ENCODE assay signal across 10 mouse cellular contexts in genomic region chr5:148453776-148454175, GRCm38 (mm10). TPM values are rescaled to one million over a fixed set of nuclear protein-coding genes. Genes with fewer than 3 reads are reported as not detected.
DNase-seq lines count a peak whose midpoint lies in the region; ATAC-seq and TF ChIP-seq lines count a peak whose summit lies in the region.
"Had no signal": no experiment of that assay in that cellular context is flagged by ENCODE, and none has a peak within 500 bp of the region (broad histone marks: within the 10 kb centered on the region; RNA-seq: fewer than 3 reads in every experiment).

No protein-coding gene starts in this region.

- H3K4me2 ChIP-seq in stomach, embryonic 14.5 days (replicated peaks; ENCODE audit: low read depth, low read length), result no peak overlapping the region
- no peak overlapping the region for H3K4me2 ChIP-seq in stomach, postnatal 0 days (replicated peaks; ENCODE audit: low read depth)
- H3K4me2 ChIP-seq in hindbrain, embryonic 14.5 days (replicated peaks), result peak overlapping the region; percentile 19; the same call in 1 of the 2 replicates

- no peak for ATAC-seq in stomach, embryonic 14.5 days (ENCODE audit: insufficient number of reproducible peaks, insufficient read depth, low FRiP score, low read depth)
- ATAC-seq in stomach, postnatal 0 days (ENCODE audit: low FRiP score, low TSS enrichment), result no peak
- peak; percentile 59 for ATAC-seq in hindbrain, embryonic 14.5 days (ENCODE audit: low FRiP score)

- 0 out of 2 replicates have a peak, but pooled peaks cover 4% of the 10 kb centered on the region for H3K4me1 ChIP-seq in stomach, embryonic 14.5 days (ENCODE audit: control insufficient read depth, insufficient read depth, low read length)
- no peaks in the 10 kb centered on the region; the same call in 1 of the 2 replicates for H3K4me1 ChIP-seq in stomach, postnatal 0 days (replicated peaks; ENCODE audit: control insufficient read depth, insufficient read depth)
- 0 out of 2 replicates have a peak, but pooled peaks cover 20% of the 10 kb centered on the region for H3K4me1 ChIP-seq in hindbrain, embryonic 14.5 days (replicated peaks; ENCODE audit: control insufficient read depth, insufficient read depth, low read length)

- no peak for DNase-seq in stomach, postnatal 0 days (ENCODE audit: low spot score)
- peak; percentile 65 for DNase-seq in hindbrain, embryonic 14.5 days (ENCODE audit: low spot score)
- peak; percentile 78 for DNase-seq in left cerebral cortex, postnatal 4 days
- DNase-seq in spleen, postnatal 14 days (ENCODE audit: low spot score in 2 of 2), result no peak
- DNase-seq in yolk sac, embryonic 10.5 days (ENCODE audit: low spot score), result no peak
- DNase-seq in gastrocnemius, postnatal 4 days (ENCODE audit: low spot score in 2 of 2), result no peak
- DNase-seq in spleen, adult 18-20 months, result no peak
- DNase-seq: adrenal gland, adult 2 months; kidney, postnatal 10 days had no signal

- no peaks in the 10 kb centered on the region for H3K36me3 ChIP-seq in stomach, embryonic 14.5 days (ENCODE audit: control insufficient read depth, insufficient read depth, low read length)
- H3K36me3 ChIP-seq in stomach, postnatal 0 days (ENCODE audit: control insufficient read depth, insufficient read depth, low read length), result no peaks in the 10 kb centered on the region
- no peaks in the 10 kb centered on the region for H3K36me3 ChIP-seq in hindbrain, embryonic 14.5 days (replicated peaks; ENCODE audit: control insufficient read depth, insufficient read depth)

- H3K27ac ChIP-seq in stomach, embryonic 14.5 days (ENCODE audit: low read length), result 0 out of 2 replicates have a peak overlapping the region, but pooled peaks have one; percentile 2
- H3K27ac ChIP-seq in stomach, postnatal 0 days (replicated peaks), result no peak overlapping the region
- H3K27ac ChIP-seq in hindbrain, embryonic 14.5 days, result peak overlapping the region; percentile 72

- no peaks in the 10 kb centered on the region for H3K27me3 ChIP-seq in stomach, embryonic 14.5 days (ENCODE audit: control insufficient read depth, insufficient read depth, low read length)
- H3K27me3 ChIP-seq in stomach, postnatal 0 days (ENCODE audit: control insufficient read depth, insufficient read depth, low read length), result no peaks in the 10 kb centered on the region
- H3K27me3 ChIP-seq in hindbrain, embryonic 14.5 days (ENCODE audit: control insufficient read depth, insufficient read depth, low read length), result no peaks in the 10 kb centered on the region

- H3K4me3 ChIP-seq in stomach, embryonic 14.5 days (ENCODE audit: low read depth, low read length), result no peak overlapping the region
- H3K4me3 ChIP-seq in stomach, postnatal 0 days (ENCODE audit: low read depth, low read length), result no peak overlapping the region
- no peak overlapping the region for H3K4me3 ChIP-seq in hindbrain, embryonic 14.5 days (replicated peaks; ENCODE audit: low read length)

- intact Hi-C loops in left cerebral cortex, postnatal 4 days (cut with DNase I), result loop anchor here (5.0 kb wide), 1 partner anchor 121 kb away; no protein-coding TSS in a partner anchor

- 52% methylated on average over 12 of the region's 12 CpGs for WGBS in stomach, embryonic 14.5 days
- 53% methylated on average over 12 of the region's 12 CpGs for WGBS in stomach, postnatal 0 days
- WGBS in hindbrain, embryonic 14.5 days, result 34% methylated on average over 12 of the region's 12 CpGs

- H3K9me3 ChIP-seq in stomach, embryonic 14.5 days (ENCODE audit: control insufficient read depth, low read depth, low read length), result no peaks in the 10 kb centered on the region
- no peaks in the 10 kb centered on the region for H3K9me3 ChIP-seq in stomach, postnatal 0 days (ENCODE audit: control insufficient read depth, low read length)
- H3K9me3 ChIP-seq in hindbrain, embryonic 14.5 days (ENCODE audit: control insufficient read depth, low read length), result no peaks in the 10 kb centered on the region

- TF ChIP-seq CTCF in stomach, postnatal 0 days (IDR thresholded peaks at IDR 0.05; ENCODE audit: low read depth), result no peak

- no peak for TF ChIP-seq EP300 in stomach, postnatal 0 days (optimal IDR thresholded peaks at IDR 0.05)

- no peak overlapping the region for H3K9ac ChIP-seq in stomach, embryonic 14.5 days (replicated peaks; ENCODE audit: low read depth, low read length)
- no peak overlapping the region for H3K9ac ChIP-seq in stomach, postnatal 0 days (ENCODE audit: low read length)
- H3K9ac ChIP-seq in hindbrain, embryonic 14.5 days, result peak overlapping the region; percentile 3; the same call in 1 of the 2 replicates

RNA-seq across cellular contexts. Expression of gene Slc7a1, which starts 54.1 kb away (rescaled TPM):
- 31.8 and 38.5 TPM in 2 replicates for polyA plus RNA-seq in stomach, embryonic 14.5 days (2014; fragmentation: Nextera tagmentation; extraction: Ambion mirVana)
- polyA plus RNA-seq in stomach, postnatal 0 days (2015; fragmentation: Nextera tagmentation; extraction: Ambion mirVana), result 17.8 and 20.9 TPM in 2 replicates
- 58.4 and 59.0 TPM in 2 replicates for polyA plus RNA-seq in hindbrain, embryonic 14.5 days (2014; fragmentation: Nextera tagmentation; extraction: Ambion mirVana)
- 10 to 100 TPM; 78.1 to 82.9 TPM for total RNA-seq in left cerebral cortex, postnatal 4 days (2021)
- total RNA-seq in gastrocnemius, postnatal 4 days (2021), result 10 to 100 TPM; 16.9 to 17.2 TPM

Comparison
In these comparisons a context has a peak if more than half of its experiments do, and no peak if none do; other contexts are left out.
1. DNase-seq: peak in hindbrain, embryonic 14.5 days (single experiment) and left cerebral cortex, postnatal 4 days (single experiment); none in stomach, postnatal 0 days (single experiment), spleen, postnatal 14 days (0 of 2), yolk sac, embryonic 10.5 days (single experiment), gastrocnemius, postnatal 4 days (0 of 2) and spleen, adult 18-20 months (0 of 2).